Mouse (Mus musculus) erythroblast, embryonic 14.5 days (primary cell): Measurements from ENCODE around the gene Syt12.

Source experiments
- GATA1 ChIP-seq: IDR thresholded peaks from 2 replicates; pipeline ENCODE4 v1.6.1; 2012; ENCODE audit warnings: low read length, inconsistent platforms, mixed read lengths
- TAL1 ChIP-seq: IDR thresholded peaks from 3 replicates; pipeline ENCODE4 v1.6.1; 2012; ENCODE audit warnings: low read length, inconsistent platforms, mixed read lengths

DNA sequence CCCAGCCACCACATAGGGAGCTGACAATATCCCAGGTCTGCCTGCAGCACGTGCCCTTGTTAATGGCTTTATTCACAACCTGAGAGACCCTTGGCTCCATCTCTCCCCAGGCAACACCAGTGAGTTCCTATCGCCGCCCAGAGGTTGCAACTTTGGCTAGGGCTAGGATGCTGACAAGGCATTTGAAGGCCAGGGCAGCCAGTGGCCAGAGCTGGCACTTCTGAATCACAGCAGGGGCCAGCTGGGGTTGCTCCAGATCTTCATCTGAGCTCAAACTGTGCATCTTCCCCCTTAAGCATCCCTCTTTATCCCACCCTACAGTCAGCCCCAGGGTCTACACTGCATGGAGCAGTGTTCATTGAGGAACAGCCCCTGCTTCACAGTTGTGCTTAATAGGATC, 2.5 kb downstream of the Syt12 start:
- TF ChIP-seq GATA1 (no peak), TAL1 (no peak)
